21 mouse cellular contexts compared by ENCODE assay signal in genomic region chr6:144163501-144163900, GRCm38 (mm10).
DNase-seq lines count a peak whose midpoint lies in the region; ATAC-seq lines count a peak whose summit lies in the region.
"Had no signal": no experiment of that assay in that cellular context is flagged by ENCODE, and none has a peak within 500 bp of the region (broad histone marks: within the 10 kb centered on the region; RNA-seq: fewer than 3 reads in every experiment).

No protein-coding gene starts in this region.

- 76% methylated on average over 9 of the region's 9 CpGs for WGBS in intestine, embryonic 14.5 days
- WGBS in intestine, embryonic 15.5 days: 76% methylated on average over 9 of the region's 9 CpGs

- no peak overlapping the region for H3K27ac ChIP-seq in intestine, embryonic 14.5 days (ENCODE audit: low read depth)
- H3K27ac ChIP-seq in intestine, embryonic 15.5 days: no peak overlapping the region
- H3K27ac ChIP-seq: embryonic facial prominence, embryonic 10.5 days; embryonic facial prominence, embryonic 12.5 days; forebrain, embryonic 13.5 days; forebrain, embryonic 15.5 days had no signal

- peak; percentile 64 for ATAC-seq in frontal cortex, adult (ENCODE audit: low TSS enrichment)
- ATAC-seq in intestine, embryonic 14.5 days (replicated peaks; ENCODE audit: low FRiP score, low TSS enrichment, low read depth): no peak
- ATAC-seq in intestine, embryonic 15.5 days: no peak
- peak; percentile 70 for ATAC-seq in megakaryocyte, adult 5-6 weeks (ENCODE audit: poor library complexity, severe bottlenecking)
- ATAC-seq: forebrain, embryonic 13.5 days; forebrain, embryonic 15.5 days; forebrain, postnatal 0 days had no signal

- H3K27me3 ChIP-seq in intestine, embryonic 14.5 days (replicated peaks; ENCODE audit: control insufficient read depth, insufficient read depth, low read length): no peaks in the 10 kb centered on the region
- no peaks in the 10 kb centered on the region for H3K27me3 ChIP-seq in intestine, embryonic 15.5 days (replicated peaks)
- H3K27me3 ChIP-seq: embryonic facial prominence, embryonic 12.5 days; forebrain, embryonic 13.5 days; forebrain, embryonic 15.5 days had no signal

- peaks cover 10% of the 10 kb centered on the region for H3K4me1 ChIP-seq in intestine, embryonic 14.5 days (replicated peaks; ENCODE audit: control insufficient read depth, insufficient read depth, low read length)
- H3K4me1 ChIP-seq in intestine, embryonic 15.5 days (replicated peaks): peaks cover 4% of the 10 kb centered on the region; the same call in 1 of the 2 replicates

- H3K9ac ChIP-seq in intestine, embryonic 14.5 days (ENCODE audit: low read length): no peak overlapping the region
- H3K9ac ChIP-seq in intestine, embryonic 15.5 days: no peak overlapping the region
- H3K9ac ChIP-seq: embryonic facial prominence, embryonic 12.5 days; forebrain, embryonic 13.5 days; forebrain, embryonic 15.5 days; forebrain, postnatal 0 days had no signal

- H3K9me3 ChIP-seq in intestine, embryonic 14.5 days (ENCODE audit: control insufficient read depth, low read length): no peaks in the 10 kb centered on the region
- H3K9me3 ChIP-seq in intestine, embryonic 15.5 days: no peaks in the 10 kb centered on the region
- H3K9me3 ChIP-seq: embryonic facial prominence, embryonic 10.5 days; embryonic facial prominence, embryonic 12.5 days; forebrain, embryonic 13.5 days; forebrain, embryonic 15.5 days had no signal

- DNase-seq in frontal cortex, postnatal 10 days (ENCODE audit: low spot score in 2 of 2): no peak
- peak; percentile 29 for DNase-seq in intestine, embryonic 14.5 days (ENCODE audit: low spot score)
- DNase-seq in brain, adult 2 months (ENCODE audit: low read depth, low spot score): peak; percentile 35
- no peak for DNase-seq in spleen, postnatal 14 days (ENCODE audit: low spot score in 2 of 2)
- DNase-seq in layer of hippocampus, adult 11-12 months (ENCODE audit: low spot score): no peak
- DNase-seq: adrenal gland, adult 2 months; adrenal gland, postnatal 10 days; adrenal gland, postnatal 25 days; cerebellum, adult 11-12 months; cerebellum, adult 2 months; cerebellum, adult 9-10 months; cerebellum, postnatal 10 days; cerebellum, postnatal 25 days; forebrain, postnatal 0 days had no signal

- no peaks in the 10 kb centered on the region for H3K36me3 ChIP-seq in intestine, embryonic 14.5 days (ENCODE audit: control insufficient read depth, insufficient read depth, low read length)
- no peaks in the 10 kb centered on the region for H3K36me3 ChIP-seq in intestine, embryonic 15.5 days
- H3K36me3 ChIP-seq: embryonic facial prominence, embryonic 10.5 days; embryonic facial prominence, embryonic 12.5 days; forebrain, embryonic 15.5 days had no signal

- H3K4me2 ChIP-seq in intestine, embryonic 14.5 days (ENCODE audit: low read length): no peak overlapping the region
- no peak overlapping the region for H3K4me2 ChIP-seq in intestine, embryonic 15.5 days (replicated peaks)
- H3K4me2 ChIP-seq: embryonic facial prominence, embryonic 12.5 days; forebrain, embryonic 13.5 days; forebrain, embryonic 15.5 days had no signal

- no peak overlapping the region for H3K4me3 ChIP-seq in intestine, embryonic 14.5 days (ENCODE audit: low read depth, low read length)
- no peak overlapping the region for H3K4me3 ChIP-seq in intestine, embryonic 15.5 days (replicated peaks)
- H3K4me3 ChIP-seq: embryonic facial prominence, embryonic 10.5 days; embryonic facial prominence, embryonic 12.5 days; forebrain, embryonic 13.5 days; forebrain, embryonic 15.5 days had no signal

Comparison
In these comparisons a context has a peak if more than half of its experiments do, and no peak if none do; other contexts are left out.
1. ATAC-seq: peak in frontal cortex, adult (single experiment) and megakaryocyte, adult 5-6 weeks (single experiment); none in intestine, embryonic 14.5 days (single experiment) and intestine, embryonic 15.5 days (single experiment).
2. DNase-seq: peak in intestine, embryonic 14.5 days (single experiment) and brain, adult 2 months (single experiment); none in frontal cortex, postnatal 10 days (0 of 2), spleen, postnatal 14 days (0 of 2) and layer of hippocampus, adult 11-12 months (single experiment).